Mouse (Mus musculus) heart, adult 2 months (tissue): ENCODE results near the gene Ttll3.

Source experiments
- CTCF ChIP-seq: fragments of 200-600 bp; IDR thresholded peaks from 2 replicates; pipeline ENCODE4 v1.8.1; 2022; ENCODE audit warnings: antibody characterized with exemption, mild to moderate bottlenecking, moderate library complexity
- EP300 ChIP-seq: fragments of 200-500 bp; IDR thresholded peaks from 2 replicates; pipeline ENCODE4 v1.6.1; 2011; ENCODE audit warnings: low read depth, low read length, control low read depth; ENCODE audit not compliant: insufficient read depth
- POLR2A ChIP-seq: fragments of 200-500 bp; IDR thresholded peaks from 2 replicates; pipeline ENCODE4 v1.6.1; 2011; ENCODE audit warnings: mild to moderate bottlenecking, low read depth, low read length, control low read depth; ENCODE audit not compliant: insufficient read depth

DNA sequence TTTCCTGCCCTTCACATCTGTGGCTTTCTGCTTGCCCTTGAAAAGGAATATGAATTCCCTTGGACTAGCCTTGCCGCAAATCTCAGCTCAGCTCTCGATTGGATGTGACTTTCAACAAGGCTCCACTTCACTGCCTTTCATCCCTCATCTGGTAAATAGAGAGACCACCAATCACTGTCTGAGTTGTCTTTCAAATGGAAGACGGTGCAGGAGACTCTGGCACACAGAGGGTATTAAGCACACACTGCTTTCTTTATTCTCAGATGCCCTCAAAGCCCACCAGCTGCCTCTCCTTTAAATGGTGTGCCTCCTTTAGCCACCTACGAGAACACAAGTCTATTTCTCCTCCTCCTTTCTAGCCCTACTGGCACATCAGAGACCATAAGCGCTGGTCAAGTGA, 20.5 kb upstream of the Ttll3 start:
- TF ChIP-seq CTCF (no peak), EP300 (no peak), POLR2A (no peak)
